Mouse (Mus musculus) midbrain, embryonic 10.5 days (tissue): ENCODE results near the gene Nrn1l. TPM values are rescaled to one million over a fixed set of nuclear protein-coding genes. Genes with fewer than 3 reads are reported as not detected.

Experiments used
- DNase-seq: peaks from one replicate; pipeline ENCODE4 v3.0.0-alpha.2; 2017; ENCODE audit warnings: low spot score
- H3K27ac ChIP-seq: fragments of 300-500 bp; sonication (generic); replicated peaks from 2 replicates; pipeline ENCODE4 v1.5.1; 2016; ENCODE audit warnings: mild to moderate bottlenecking
- H3K27me3 ChIP-seq: fragments of 300-500 bp; sonication (generic); 2 replicates; pipeline ENCODE4 v1.6.1; 2016; ENCODE audit warnings: low read depth, mild to moderate bottlenecking; ENCODE audit not compliant: poor library complexity, severe bottlenecking
- H3K36me3 ChIP-seq: fragments of 300-500 bp; sonication (generic); 2 replicates; pipeline ENCODE4 v1.6.1; 2016; ENCODE audit warnings: mild to moderate bottlenecking, moderate library complexity
- H3K4me1 ChIP-seq: fragments of 300-500 bp; sonication (generic); 2 replicates; pipeline ENCODE4 v1.6.1; 2016
- H3K4me3 ChIP-seq: fragments of 300-500 bp; sonication (generic); 2 replicates; pipeline ENCODE4 v1.5.1; 2016; ENCODE audit warnings: mild to moderate bottlenecking, moderate library complexity
- H3K9me3 ChIP-seq: fragments of 300-500 bp; sonication (generic); replicated peaks from 2 replicates; pipeline ENCODE4 v1.6.1; 2016; ENCODE audit warnings: mild to moderate bottlenecking
- WGBS: fragments of 180-500 bp; shearing (Covaris S2); methylation state at CpG from one replicate; pipeline ENCODE4 v1.1.7; 2016; 5-methylcytosine and 5-hydroxymethylcytosine counted together
- polyA plus RNA-seq: library from polyadenylated mRNA; unstranded; fragments of >200 nt; fragmentation: Nextera tagmentation; extraction: Ambion mirVana; gene quantifications from 2 replicates; pipeline ENCODE4 v1.2.1, GENCODE M21; 2016

The Nrn1l gene
- polyA plus RNA-seq, 1 experiment from 2014 or later: 0.54 TPM

DNA sequence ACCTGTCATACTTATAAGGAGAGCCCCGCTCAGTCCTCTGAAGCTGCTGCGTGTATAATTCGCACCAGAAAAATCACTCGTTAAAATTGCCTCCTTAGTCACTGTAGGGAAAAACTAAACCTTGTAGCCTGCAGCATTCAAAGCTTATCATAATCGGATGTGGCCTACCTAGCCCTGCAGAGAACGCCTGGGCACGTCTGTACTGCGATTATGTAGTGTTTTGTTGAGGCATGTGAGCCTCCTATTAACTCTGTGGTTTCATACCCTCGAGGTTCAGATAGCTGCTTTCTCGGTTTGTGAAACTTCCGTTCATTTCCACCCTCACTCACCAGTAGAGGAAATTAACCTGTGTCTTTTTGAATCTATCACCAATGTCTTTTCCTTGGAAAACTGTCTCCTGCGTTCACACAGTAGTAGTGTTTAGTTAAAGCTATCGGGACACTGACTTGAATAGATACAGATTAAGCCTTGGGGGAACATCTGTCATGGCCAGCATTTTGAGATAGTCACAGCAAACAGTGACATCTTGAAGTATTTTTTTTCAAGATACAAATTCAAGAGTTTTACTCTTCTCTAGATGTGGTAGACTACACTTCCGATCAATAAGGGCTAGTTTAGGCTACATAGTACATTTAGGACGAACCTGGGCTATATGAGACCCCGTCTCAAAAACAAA lies 7.7 kb downstream of the Nrn1l start:
- Histone ChIP-seq H3K36me3 (no peaks in the 10 kb centered on the region), H3K9me3 (no peaks in the 10 kb centered on the region), H3K4me1 (peaks cover 11% of the 10 kb centered on the region), H3K27ac (peak overlapping the region; percentile 97), H3K4me3 (peak overlapping the region; percentile 89), H3K27me3 (no peaks in the 10 kb centered on the region)
- no peak for DNase-seq
- 44% methylated on average over 16 of the region's 16 CpGs for WGBS

GRCm38 (mm10) chr8:105919390-105919789 lies 26.0 kb downstream of the Nrn1l start:
- no peaks in the 10 kb centered on the region for H3K4me1 ChIP-seq
- WGBS: 90% methylated on average over 3 of the region's 3 CpGs
- H3K9me3 ChIP-seq: no peaks in the 10 kb centered on the region
- no peak overlapping the region for H3K27ac ChIP-seq
- peaks cover 42% of the 10 kb centered on the region for H3K36me3 ChIP-seq
- H3K4me3 ChIP-seq: no peak overlapping the region
- no peak for DNase-seq
- H3K27me3 ChIP-seq: no peaks in the 10 kb centered on the region

DNA sequence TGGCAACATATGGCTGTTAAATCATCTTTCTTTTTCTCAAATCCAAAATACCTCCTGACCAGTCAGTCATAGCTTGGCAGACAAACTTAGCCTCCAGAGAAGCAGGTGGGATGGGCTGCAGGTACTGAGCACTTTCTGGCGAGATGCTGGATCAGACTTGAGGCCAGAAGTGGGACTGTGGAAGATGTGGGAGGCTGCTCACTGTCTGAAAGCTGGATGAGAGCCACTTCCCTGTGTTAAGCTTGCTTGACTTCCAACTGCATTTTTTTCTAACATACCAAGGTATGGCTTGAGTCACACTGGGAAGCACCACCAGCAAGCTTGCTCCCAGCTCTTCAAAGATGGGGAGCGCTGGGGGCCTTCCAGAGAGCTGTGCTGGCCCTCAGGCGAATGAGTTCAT lies 31.8 kb downstream of the Nrn1l start:
- WGBS: 73% methylated on average over 3 of the region's 3 CpGs

DNA sequence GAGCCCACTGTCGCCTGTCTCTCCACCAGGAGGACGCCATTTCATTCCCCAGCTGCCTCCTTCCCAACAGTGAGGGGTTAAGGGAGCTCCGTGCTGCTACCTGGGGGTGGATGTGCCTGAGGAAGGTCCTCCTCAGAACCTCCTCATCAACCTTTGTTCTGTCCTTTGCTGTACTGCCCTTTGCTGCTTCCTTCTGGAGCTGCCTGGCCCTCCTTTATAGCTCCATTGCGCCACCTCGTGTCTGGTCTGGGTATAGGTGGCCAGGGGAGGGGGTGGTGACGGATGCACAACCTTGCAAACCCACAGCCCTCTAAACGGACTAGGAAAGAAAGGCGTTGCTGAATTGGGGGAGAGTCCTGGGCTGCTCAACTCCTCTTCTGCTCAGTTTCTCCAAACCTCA lies 37.2 kb downstream of the Nrn1l start:
- Histone ChIP-seq H3K36me3 (peaks cover 31% of the 10 kb centered on the region), H3K9me3 (no peaks in the 10 kb centered on the region), H3K4me1 (peaks cover 7% of the 10 kb centered on the region), H3K4me3 (no peak overlapping the region), H3K27me3 (no peaks in the 10 kb centered on the region), H3K27ac (peak overlapping the region; percentile 75)
- 16% methylated on average over 8 of the region's 8 CpGs for WGBS
- DNase-seq: peak; percentile 82

More for the DNA sequence above, 31.8 kb downstream of the Nrn1l start:
- H3K27me3 ChIP-seq: no peaks in the 10 kb centered on the region
- H3K27ac ChIP-seq: no peak overlapping the region
- H3K9me3 ChIP-seq: no peaks in the 10 kb centered on the region
- H3K4me1 ChIP-seq: 0 out of 2 replicates have a peak, but pooled peaks cover 4% of the 10 kb centered on the region
- DNase-seq: no peak
- H3K36me3 ChIP-seq: peaks cover 24% of the 10 kb centered on the region
- H3K4me3 ChIP-seq: no peak overlapping the region

- Histone ChIP-seq H3K36me3 (peaks cover 31% of the 10 kb centered on the region), H3K27ac (no peak overlapping the region), H3K4me1 (peaks cover 10% of the 10 kb centered on the region), H3K9me3 (no peaks in the 10 kb centered on the region), H3K4me3 (no peak overlapping the region), H3K27me3 (no peaks in the 10 kb centered on the region)
- no peak for DNase-seq
- 91% methylated on average over 3 of the region's 3 CpGs for WGBS
Observed at GRCm38 (mm10) chr8:105931271-105931670, 37.9 kb downstream of the Nrn1l start.

- 94% methylated on average over 11 of the region's 11 CpGs for WGBS
- DNase-seq: no peak
- peaks cover 31% of the 10 kb centered on the region for H3K36me3 ChIP-seq
Observed at GRCm38 (mm10) chr8:105932525-105932924, 39.2 kb downstream of the Nrn1l start.

GRCm38 (mm10) chr8:105933762-105934161 lies 40.4 kb downstream of the Nrn1l start, which contains the start of gene Ctrl:
TSS of gene Ctrl (minus strand) at chr8:105933862.
- no peaks in the 10 kb centered on the region for H3K27me3 ChIP-seq
- no peak within 1 kb of the TSS for H3K27ac ChIP-seq
- no peak for DNase-seq
- no peaks in the 10 kb centered on the region for H3K9me3 ChIP-seq
- H3K36me3 ChIP-seq: peaks cover 31% of the 10 kb centered on the region
- no peak within 1 kb of the TSS for H3K4me3 ChIP-seq
- H3K4me1 ChIP-seq: peaks cover 25% of the 10 kb centered on the region
- WGBS: 96% methylated on average over 2 of the region's 2 CpGs

More at GRCm38 (mm10) chr8:105932525-105932924, 39.2 kb downstream of the Nrn1l start:
- Histone ChIP-seq H3K9me3 (no peaks in the 10 kb centered on the region), H3K4me3 (no peak overlapping the region), H3K4me1 (peaks cover 16% of the 10 kb centered on the region), H3K27me3 (no peaks in the 10 kb centered on the region), H3K27ac (no peak overlapping the region)

- Histone ChIP-seq H3K27ac (no peak overlapping the region), H3K4me1 (peaks cover 25% of the 10 kb centered on the region), H3K9me3 (no peaks in the 10 kb centered on the region), H3K36me3 (peaks cover 21% of the 10 kb centered on the region), H3K27me3 (no peaks in the 10 kb centered on the region), H3K4me3 (no peak overlapping the region)
- DNase-seq: no peak
- 87% methylated on average over 6 of the region's 6 CpGs for WGBS
Observed at GRCm38 (mm10) chr8:105935105-105935504, 41.7 kb downstream of the Nrn1l start.

- Histone ChIP-seq H3K27ac (peak overlapping the region; percentile 92), H3K27me3 (no peaks in the 10 kb centered on the region), H3K4me3 (peak overlapping the region; percentile 86), H3K36me3 (peaks cover 13% of the 10 kb centered on the region), H3K9me3 (no peaks in the 10 kb centered on the region), H3K4me1 (peaks cover 25% of the 10 kb centered on the region)
- DNase-seq: no peak
- WGBS: 36% methylated on average over 7 of the region's 7 CpGs
Observed at GRCm38 (mm10) chr8:105935863-105936603, 42.7 kb downstream of the Nrn1l start.

DNA sequence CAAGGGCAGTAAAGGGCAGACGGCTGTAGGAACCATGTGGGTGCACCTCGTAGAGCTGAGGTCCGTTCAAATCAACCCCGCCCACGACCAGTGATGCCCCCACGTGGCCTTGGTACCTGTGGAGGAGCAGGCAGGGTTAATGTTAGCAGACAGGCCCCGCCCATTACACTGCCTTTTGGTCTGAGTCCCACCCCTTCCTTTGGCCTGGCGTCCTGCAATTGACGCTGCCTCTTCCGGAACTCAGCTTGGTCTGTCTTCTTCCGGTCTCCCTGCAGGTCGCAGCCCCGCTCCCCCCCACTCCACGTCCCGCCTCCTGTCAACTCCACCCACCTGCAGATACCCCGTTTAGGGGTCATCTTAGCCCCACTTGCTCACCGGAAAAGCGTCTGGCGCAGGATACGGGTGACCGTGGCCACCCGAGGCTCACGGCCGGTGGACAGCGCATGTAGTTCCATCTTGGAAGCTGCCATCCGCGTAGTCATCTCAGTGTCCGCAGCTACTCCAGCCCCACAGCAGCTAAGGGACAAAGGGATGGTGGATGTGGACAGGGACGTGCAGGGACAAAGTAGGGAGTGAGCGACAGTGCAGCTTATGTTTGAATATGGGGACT lies 43.6 kb downstream of the Nrn1l start:
- H3K27me3 ChIP-seq: no peaks in the 10 kb centered on the region

DNA sequence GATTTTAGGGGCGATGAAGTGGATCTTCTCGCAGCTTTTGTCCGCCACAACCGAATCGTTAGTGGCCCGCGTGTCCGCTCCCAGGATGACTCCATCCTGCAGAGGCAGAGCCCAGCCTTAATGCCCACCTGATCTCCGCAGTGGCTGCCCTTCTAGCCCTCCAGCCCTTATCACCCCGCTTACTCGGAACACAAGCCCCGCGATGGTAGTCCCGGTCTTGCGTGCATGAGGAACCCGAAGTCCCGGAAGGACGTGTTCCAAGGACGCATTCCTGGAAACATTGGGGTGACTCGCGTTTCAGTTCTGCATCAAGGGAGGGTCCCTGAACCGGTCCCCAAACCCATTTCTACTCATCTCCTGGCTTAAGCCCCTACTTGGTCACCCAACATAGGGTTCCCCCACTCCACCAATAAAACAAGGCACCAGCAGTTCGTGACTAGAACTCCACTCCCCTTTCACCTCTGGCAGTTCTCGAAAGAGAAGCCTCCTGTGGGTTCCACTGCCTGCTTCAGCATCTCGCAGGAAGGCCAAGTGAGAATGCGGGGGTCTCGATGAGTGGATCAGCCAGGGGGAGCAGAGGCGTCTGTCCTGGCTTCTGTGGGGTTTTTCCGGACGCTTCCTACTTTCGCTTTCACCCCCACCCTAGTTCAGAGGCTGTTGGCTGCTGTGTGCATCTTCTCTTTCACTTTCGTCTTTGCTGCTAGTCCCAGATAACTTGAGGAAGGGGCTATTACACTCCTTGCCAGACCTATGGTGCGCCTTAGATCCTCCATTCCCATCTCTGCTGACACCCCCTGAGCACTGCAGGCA lies 44.3 kb downstream of the Nrn1l start:
- H3K27me3 ChIP-seq: no peaks in the 10 kb centered on the region
- H3K27ac ChIP-seq: peak overlapping the region; percentile 92
- 2% methylated on average over 33 of the region's 33 CpGs for WGBS
- no peaks in the 10 kb centered on the region for H3K9me3 ChIP-seq
- H3K4me3 ChIP-seq: peak overlapping the region; percentile 86
- peak; percentile 32 for DNase-seq
- H3K4me1 ChIP-seq: peaks cover 25% of the 10 kb centered on the region
- H3K36me3 ChIP-seq: no peaks in the 10 kb centered on the region; the same call in 1 of the 2 replicates

More for the DNA sequence above, 43.6 kb downstream of the Nrn1l start:
- under 1% methylated on average over 29 of the region's 30 CpGs for WGBS
- H3K36me3 ChIP-seq: peaks cover 6% of the 10 kb centered on the region
- peak overlapping the region; percentile 92 for H3K27ac ChIP-seq
- no peaks in the 10 kb centered on the region for H3K9me3 ChIP-seq
- peaks cover 25% of the 10 kb centered on the region for H3K4me1 ChIP-seq
- peak; percentile 91 for DNase-seq
- H3K4me3 ChIP-seq: peak overlapping the region; percentile 86

- peaks cover 4% of the 10 kb centered on the region for H3K36me3 ChIP-seq
- no peak for DNase-seq
Observed at GRCm38 (mm10) chr8:105938306-105938669, 44.9 kb downstream of the Nrn1l start, which contains the start of gene Psmb10. TSS of gene Psmb10 (minus strand) at chr8:105938444.

More at GRCm38 (mm10) chr8:105938306-105938669, 44.9 kb downstream of the Nrn1l start, which contains the start of gene Psmb10:
- H3K4me3 ChIP-seq: peak within 1 kb of the TSS; percentile 86
- no peaks in the 10 kb centered on the region for H3K27me3 ChIP-seq
- 48% methylated on average over 4 of the region's 4 CpGs for WGBS
- H3K9me3 ChIP-seq: no peaks in the 10 kb centered on the region
- H3K4me1 ChIP-seq: peaks cover 25% of the 10 kb centered on the region
- peak within 1 kb of the TSS; percentile 92 for H3K27ac ChIP-seq
